In the genomic region with DNA sequence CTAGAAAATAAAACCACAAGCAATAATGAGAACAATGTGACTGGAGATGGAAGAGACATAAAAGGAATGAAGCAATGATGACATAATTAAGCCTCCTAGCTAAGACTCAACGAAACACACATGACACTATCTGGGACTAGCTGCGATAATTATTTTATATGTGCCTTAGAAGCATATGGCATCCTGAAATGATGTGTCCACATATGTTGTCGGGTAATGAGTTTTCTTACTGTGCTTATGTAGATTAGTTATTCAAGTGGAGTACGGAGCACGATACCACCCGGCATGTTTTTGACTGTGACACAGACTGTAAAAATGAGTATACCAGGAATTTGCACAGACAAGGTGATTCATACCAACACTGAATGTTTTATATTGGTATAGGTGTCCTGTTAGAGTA, we compare ENCODE assay signal across 17 mouse cellular contexts.
DNase-seq lines count a peak whose midpoint lies in the region; ATAC-seq and TF ChIP-seq lines count a peak whose summit lies in the region.
"Had no signal": no experiment of that assay in that cellular context is flagged by ENCODE, and none has a peak within 500 bp of the region (broad histone marks: within the 10 kb centered on the region; RNA-seq: fewer than 3 reads in every experiment).

No protein-coding gene starts in this region.

- DNase-seq in forebrain, embryonic 14.5 days (ENCODE audit: low spot score) = peak; percentile 68
- no peak for DNase-seq in forebrain, embryonic 11.5 days (ENCODE audit: low spot score)
- DNase-seq in hindbrain, embryonic 14.5 days (ENCODE audit: low spot score) = no peak
- peak; percentile 80 for DNase-seq in brain, embryonic 14.5 days (ENCODE audit: low read depth)
- no peak for DNase-seq in urinary bladder, postnatal 14 days (ENCODE audit: low spot score)
- DNase-seq: adrenal gland, postnatal 14 days; cerebellum, adult 2 months; cerebellum, postnatal 10 days; gastrocnemius, postnatal 14 days; heart, adult 2 months; heart, postnatal 14 days had no signal

- no peak for TF ChIP-seq POLR2A in brain, embryonic 14.5 days (IDR thresholded peaks at IDR 0.05; ENCODE audit: borderline replicate concordance, extremely low read depth, insufficient read depth, insufficient read length, poor library complexity, severe bottlenecking)

- no peak overlapping the region for H3K27ac ChIP-seq in forebrain, embryonic 14.5 days (ENCODE audit: low read depth, low read length)
- H3K27ac ChIP-seq in forebrain, embryonic 11.5 days (ENCODE audit: low read depth, low read length) = no peak overlapping the region
- no peak overlapping the region for H3K27ac ChIP-seq in hindbrain, embryonic 16.5 days (ENCODE audit: low read depth, low read length)
- no peak overlapping the region for H3K27ac ChIP-seq in hindbrain, embryonic 14.5 days
- H3K27ac ChIP-seq in neural tube, embryonic 15.5 days (replicated peaks) = no peak overlapping the region
- H3K27ac ChIP-seq: embryonic facial prominence, embryonic 10.5 days; heart, adult 2 months; heart, embryonic 15.5 days had no signal

- no peaks in the 10 kb centered on the region for H3K36me3 ChIP-seq in forebrain, embryonic 14.5 days (ENCODE audit: control insufficient read depth, insufficient read depth, low read length)
- H3K36me3 ChIP-seq in forebrain, embryonic 11.5 days (ENCODE audit: control insufficient read depth, insufficient read depth, low read length) = no peaks in the 10 kb centered on the region
- H3K36me3 ChIP-seq in hindbrain, embryonic 16.5 days (ENCODE audit: control insufficient read depth, insufficient read depth, low read length) = no peaks in the 10 kb centered on the region
- H3K36me3 ChIP-seq in hindbrain, embryonic 14.5 days (replicated peaks; ENCODE audit: control insufficient read depth, insufficient read depth) = no peaks in the 10 kb centered on the region
- no peaks in the 10 kb centered on the region for H3K36me3 ChIP-seq in neural tube, embryonic 15.5 days
- H3K36me3 ChIP-seq: embryonic facial prominence, embryonic 10.5 days; heart, embryonic 15.5 days had no signal

- H3K27me3 ChIP-seq in forebrain, embryonic 14.5 days (replicated peaks; ENCODE audit: control insufficient read depth, insufficient read depth, low read length) = no peaks in the 10 kb centered on the region
- H3K27me3 ChIP-seq in forebrain, embryonic 11.5 days (ENCODE audit: control insufficient read depth, insufficient read depth, low read length) = no peaks in the 10 kb centered on the region
- no peaks in the 10 kb centered on the region for H3K27me3 ChIP-seq in hindbrain, embryonic 16.5 days (replicated peaks; ENCODE audit: control insufficient read depth, insufficient read depth, low read length)
- H3K27me3 ChIP-seq in hindbrain, embryonic 14.5 days (ENCODE audit: control insufficient read depth, insufficient read depth, low read length) = no peaks in the 10 kb centered on the region
- H3K27me3 ChIP-seq in neural tube, embryonic 15.5 days (replicated peaks) = no peaks in the 10 kb centered on the region
- H3K27me3 ChIP-seq: heart, embryonic 15.5 days had no signal

- no peak overlapping the region for H3K4me3 ChIP-seq in forebrain, embryonic 14.5 days (ENCODE audit: low read depth, low read length)
- H3K4me3 ChIP-seq in forebrain, embryonic 11.5 days (ENCODE audit: low read depth, low read length) = no peak overlapping the region
- H3K4me3 ChIP-seq in hindbrain, embryonic 16.5 days (ENCODE audit: low read length) = no peak overlapping the region
- no peak overlapping the region for H3K4me3 ChIP-seq in hindbrain, embryonic 14.5 days (replicated peaks; ENCODE audit: low read length)
- H3K4me3 ChIP-seq in neural tube, embryonic 15.5 days (replicated peaks) = no peak overlapping the region
- H3K4me3 ChIP-seq: embryonic facial prominence, embryonic 10.5 days; heart, adult 2 months; heart, embryonic 15.5 days had no signal

- no peak overlapping the region for H3K4me2 ChIP-seq in forebrain, embryonic 14.5 days (ENCODE audit: low read length)
- H3K4me2 ChIP-seq in forebrain, embryonic 11.5 days (ENCODE audit: low read depth, low read length, severe bottlenecking) = no peak overlapping the region
- no peak overlapping the region for H3K4me2 ChIP-seq in hindbrain, embryonic 16.5 days (ENCODE audit: low read length)
- no peak overlapping the region for H3K4me2 ChIP-seq in hindbrain, embryonic 14.5 days (replicated peaks)
- H3K4me2 ChIP-seq in neural tube, embryonic 15.5 days = no peak overlapping the region
- H3K4me2 ChIP-seq: heart, embryonic 11.5 days; heart, embryonic 15.5 days had no signal

- H3K4me1 ChIP-seq in forebrain, embryonic 14.5 days (ENCODE audit: control insufficient read depth, insufficient read depth, low read length) = no peaks in the 10 kb centered on the region
- no peaks in the 10 kb centered on the region for H3K4me1 ChIP-seq in forebrain, embryonic 11.5 days (replicated peaks; ENCODE audit: control insufficient read depth, insufficient read depth, low read length)
- H3K4me1 ChIP-seq in hindbrain, embryonic 16.5 days (ENCODE audit: control insufficient read depth, insufficient read depth, low read depth, low read length) = no peaks in the 10 kb centered on the region
- no peaks in the 10 kb centered on the region for H3K4me1 ChIP-seq in hindbrain, embryonic 14.5 days (replicated peaks; ENCODE audit: control insufficient read depth, insufficient read depth, low read length)
- no peaks in the 10 kb centered on the region for H3K4me1 ChIP-seq in neural tube, embryonic 15.5 days
- H3K4me1 ChIP-seq: embryonic facial prominence, embryonic 10.5 days; heart, embryonic 15.5 days had no signal

- peak; percentile 91 for ATAC-seq in forebrain, embryonic 14.5 days
- ATAC-seq in forebrain, embryonic 11.5 days (replicated peaks; ENCODE audit: low FRiP score) = no peak
- peak; percentile 27; the same call in 1 of the 2 replicates for ATAC-seq in hindbrain, embryonic 16.5 days
- ATAC-seq in hindbrain, embryonic 14.5 days (ENCODE audit: low FRiP score) = no peak
- peak; percentile 45; the same call in 1 of the 2 replicates for ATAC-seq in neural tube, embryonic 15.5 days (ENCODE audit: low FRiP score)
- ATAC-seq: intestine, embryonic 16.5 days had no signal

- WGBS in forebrain, embryonic 14.5 days = 72% methylated on average over 6 of the region's 6 CpGs
- 90% methylated on average over 6 of the region's 6 CpGs for WGBS in forebrain, embryonic 11.5 days
- WGBS in hindbrain, embryonic 16.5 days = 69% methylated on average over 6 of the region's 6 CpGs
- 68% methylated on average over 6 of the region's 6 CpGs for WGBS in hindbrain, embryonic 14.5 days
- 60% methylated on average over 6 of the region's 6 CpGs for WGBS in neural tube, embryonic 15.5 days

- no peak for TF ChIP-seq CTCF in brain, embryonic 14.5 days (IDR thresholded peaks at IDR 0.05; ENCODE audit: borderline replicate concordance, extremely low read depth, insufficient read depth, insufficient read length)

- no peaks in the 10 kb centered on the region for H3K9me3 ChIP-seq in forebrain, embryonic 14.5 days (replicated peaks; ENCODE audit: control insufficient read depth, low read length)
- H3K9me3 ChIP-seq in forebrain, embryonic 11.5 days (ENCODE audit: control insufficient read depth, low read length) = no peaks in the 10 kb centered on the region
- H3K9me3 ChIP-seq in hindbrain, embryonic 16.5 days (ENCODE audit: control insufficient read depth, low read length) = no peaks in the 10 kb centered on the region
- H3K9me3 ChIP-seq in hindbrain, embryonic 14.5 days (ENCODE audit: control insufficient read depth, low read length) = no peaks in the 10 kb centered on the region
- H3K9me3 ChIP-seq in neural tube, embryonic 15.5 days (replicated peaks) = no peaks in the 10 kb centered on the region
- H3K9me3 ChIP-seq: embryonic facial prominence, embryonic 10.5 days; heart, embryonic 15.5 days had no signal

- H3K9ac ChIP-seq in forebrain, embryonic 14.5 days (ENCODE audit: low read length) = no peak overlapping the region
- H3K9ac ChIP-seq in forebrain, embryonic 11.5 days (ENCODE audit: low read length) = no peak overlapping the region
- no peak overlapping the region for H3K9ac ChIP-seq in hindbrain, embryonic 16.5 days (ENCODE audit: low read depth, low read length)
- H3K9ac ChIP-seq in hindbrain, embryonic 14.5 days = no peak overlapping the region
- no peak overlapping the region for H3K9ac ChIP-seq in neural tube, embryonic 15.5 days (replicated peaks)
- H3K9ac ChIP-seq: heart, embryonic 15.5 days had no signal

Comparison
In these comparisons a context has a peak if more than half of its experiments do, and no peak if none do; other contexts are left out.
1. ATAC-seq: peak in forebrain, embryonic 14.5 days (single experiment), hindbrain, embryonic 16.5 days (single experiment) and neural tube, embryonic 15.5 days (single experiment); none in forebrain, embryonic 11.5 days (single experiment) and hindbrain, embryonic 14.5 days (single experiment).
2. DNase-seq: peak in forebrain, embryonic 14.5 days (single experiment) and brain, embryonic 14.5 days (single experiment); none in forebrain, embryonic 11.5 days (single experiment), hindbrain, embryonic 14.5 days (single experiment) and urinary bladder, postnatal 14 days (single experiment).